Mouse (Mus musculus) left cerebral cortex, postnatal 25 days (tissue): ENCODE measurements around the gene Frzb. TPM values are rescaled to one million over a fixed set of nuclear protein-coding genes. Genes with fewer than 3 reads are reported as not detected.

Source experiments
- total RNA-seq, 2 experiments: library from RNA; stranded (reverse); gene quantifications; 2 replicates each; pipeline ENCODE4 v1.2.3; 2021

Frzb gene
- total RNA-seq, 2 experiments from 2014 or later: 27.7 to 31.1 TPM

Other genes with a start within 250 kb of the Frzb start
- gene Prdx6b, start 155.2 kb downstream of the Frzb start, total RNA-seq: not detected
- gene Dnajc10, start 132.2 kb downstream of the Frzb start, total RNA-seq: 10 to 100 TPM; 66.4 to 66.9 TPM
- 100 to 1,000 TPM; 415 to 417 TPM for gene Nckap1, start 133.8 kb upstream of the Frzb start, total RNA-seq
- 10 to 100 TPM; 22.7 to 27.1 TPM for gene Dusp19, start 169.4 kb upstream of the Frzb start, total RNA-seq
- gene Nup35, start 169.6 kb upstream of the Frzb start, total RNA-seq: 10 to 100 TPM; 16.2 to 16.4 TPM